Mouse (Mus musculus) kidney, adult 2 months (tissue): ENCODE results near the gene Mt3.

Experiments
- CTCF ChIP-seq: fragments of 200-500 bp; conservative IDR thresholded peaks from 2 replicates; pipeline ENCODE4 v1.5.1; 2011; ENCODE audit warnings: low read depth, mild to moderate bottlenecking, control low read depth, low read length, moderate library complexity, mixed read lengths; ENCODE audit not compliant: insufficient read depth, insufficient read length
- POLR2A ChIP-seq: fragments of 200-500 bp; IDR thresholded peaks from one replicate; pipeline ENCODE4 v1.6.1; 2011; ENCODE audit warnings: low read depth, low read length, control low read depth

DNA sequence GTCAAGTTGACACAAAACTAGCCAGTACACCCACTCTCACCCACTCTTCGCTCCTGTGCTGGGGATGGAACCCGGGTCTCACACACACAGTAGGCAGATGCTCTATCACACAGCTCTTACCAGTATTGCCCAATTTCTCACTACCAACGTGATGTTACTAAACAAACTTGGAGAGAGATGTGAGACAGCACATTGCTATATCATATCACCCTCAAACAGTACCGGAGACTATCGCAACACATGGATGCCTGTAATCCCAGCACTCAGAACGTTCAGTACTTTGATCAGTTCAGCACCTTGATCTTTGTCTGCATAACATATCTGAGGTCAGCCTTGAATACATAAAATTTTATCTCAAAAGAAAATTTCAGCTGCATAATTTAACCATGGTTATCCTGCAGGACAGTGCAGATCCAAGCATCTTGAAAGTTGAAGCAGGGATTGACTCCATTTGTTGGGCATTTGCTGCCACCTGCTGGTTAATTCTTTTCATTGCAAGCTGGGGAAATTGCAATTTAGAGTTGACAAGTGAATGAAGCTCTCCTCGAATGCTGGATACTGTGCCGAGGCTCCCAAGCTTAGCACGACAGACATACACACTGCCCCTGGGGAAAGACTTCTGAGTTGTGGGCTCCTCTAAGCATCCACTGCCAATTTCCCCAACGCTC is 46.9 kb downstream of the Mt3 start:
- TF ChIP-seq POLR2A (no peak), CTCF (peak; percentile 62)
